Mouse (Mus musculus) liver, embryonic 11.5 days (tissue): ENCODE measurements at regions not wholly inside any gene's neighbourhood (a gene's known extent, or its start where the extent isn't known, plus 50 kb on each side); places are given as distances from the start of the nearest gene placed in this dataset.

Experiments used
- ATAC-seq: fragments of 200-750 bp; cut with Nextera tagmentation; replicated peaks from 2 replicates; pipeline ENCODE4 v1.8.0; 2017; ENCODE audit warnings: moderate number of reproducible peaks, mild to moderate bottlenecking, moderate TSS enrichment, moderate library complexity; ENCODE audit not compliant: low FRiP score
- DNase-seq: peaks from one replicate; pipeline ENCODE4 v3.0.0-alpha.2; 2017; ENCODE audit warnings: low spot score
- H3K27ac ChIP-seq: fragments of 300-500 bp; sonication (generic); 2 replicates; pipeline ENCODE4 v1.5.1; 2014; ENCODE audit warnings: mild to moderate bottlenecking, low read depth, low read length, control low read depth
- H3K27me3 ChIP-seq: fragments of 300-500 bp; sonication (generic); replicated peaks from 2 replicates; pipeline ENCODE4 v1.6.1; 2014; ENCODE audit warnings: low read length, mixed read lengths; ENCODE audit not compliant: control insufficient read depth, insufficient read depth
- H3K36me3 ChIP-seq: fragments of 300-500 bp; sonication (generic); 2 replicates; pipeline ENCODE4 v1.6.1; 2014; ENCODE audit warnings: mild to moderate bottlenecking, low read length, moderate library complexity, mixed read lengths; ENCODE audit not compliant: control insufficient read depth, insufficient read depth
- H3K4me1 ChIP-seq: fragments of 300-500 bp; sonication (generic); replicated peaks from 2 replicates; pipeline ENCODE4 v1.6.1; 2014; ENCODE audit warnings: low read length, mixed read lengths; ENCODE audit not compliant: control insufficient read depth, insufficient read depth
- H3K4me2 ChIP-seq: fragments of 300-500 bp; sonication (generic); 2 replicates; pipeline ENCODE4 v1.6.1; 2014; ENCODE audit warnings: mild to moderate bottlenecking, control low read depth, moderate library complexity
- H3K4me3 ChIP-seq: fragments of 300-500 bp; sonication (generic); 2 replicates; pipeline ENCODE4 v1.5.1; 2014; ENCODE audit warnings: low read depth, low read length, control low read depth
- H3K9ac ChIP-seq: fragments of 300-500 bp; sonication (generic); 2 replicates; pipeline ENCODE4 v1.6.1; 2014; ENCODE audit warnings: low read depth, low read length, control low read depth
- H3K9me3 ChIP-seq: fragments of 300-500 bp; sonication (generic); 2 replicates; pipeline ENCODE4 v1.6.1; 2016; ENCODE audit warnings: low read length, inconsistent platforms, mixed read lengths; ENCODE audit not compliant: control insufficient read depth
- WGBS: fragments of 180-500 bp; shearing (Covaris S2); extraction: QIAGEN DNeasy Blood & Tissue Kit; methylation state at CpG from one replicate; pipeline ENCODE4 v1.1.7; 2014; 5-methylcytosine and 5-hydroxymethylcytosine counted together

DNA sequence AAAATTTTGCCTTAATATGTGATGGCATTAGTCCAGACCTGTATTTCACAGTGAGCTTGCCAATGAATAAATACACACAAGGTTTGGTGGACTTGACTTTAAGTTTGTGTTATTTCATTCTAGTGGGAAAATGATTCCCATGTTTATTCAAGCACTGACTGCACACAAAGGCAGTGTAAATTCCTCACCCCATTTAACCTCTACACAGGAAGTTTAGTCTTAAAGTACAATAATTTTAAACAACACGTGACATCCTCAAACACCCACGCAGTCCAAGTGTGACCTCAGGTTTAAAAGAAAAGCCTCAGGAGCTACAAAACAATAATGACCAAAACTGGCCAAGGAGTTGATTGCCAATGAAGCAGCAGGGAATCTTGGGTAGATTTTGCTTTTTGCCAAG is 219.4 kb downstream of the Lurap1l start:
- H3K4me3 ChIP-seq = no peak overlapping the region
- DNase-seq = no peak
- 55% methylated on average over 2 of the region's 2 CpGs for WGBS
- no peaks in the 10 kb centered on the region for H3K27me3 ChIP-seq
- H3K4me2 ChIP-seq = no peak overlapping the region
- no peaks in the 10 kb centered on the region for H3K9me3 ChIP-seq
- H3K36me3 ChIP-seq = no peaks in the 10 kb centered on the region
- no peak overlapping the region for H3K9ac ChIP-seq
- ATAC-seq = no peak
- no peaks in the 10 kb centered on the region for H3K4me1 ChIP-seq
- no peak overlapping the region for H3K27ac ChIP-seq

- Histone ChIP-seq H3K27me3 (no peaks in the 10 kb centered on the region), H3K4me2 (no peak overlapping the region), H3K9ac (no peak overlapping the region), H3K9me3 (no peaks in the 10 kb centered on the region), H3K36me3 (no peaks in the 10 kb centered on the region), H3K4me3 (no peak overlapping the region), H3K27ac (no peak overlapping the region), H3K4me1 (0 out of 2 replicates have a peak, but pooled peaks cover under 1% of the 10 kb centered on the region)
- no peak for ATAC-seq
- WGBS = 70% methylated on average over 2 of the region's 2 CpGs
- DNase-seq = no peak
Observed at GRCm38 (mm10) chr4:81173111-81173510, 262.7 kb downstream of the Lurap1l start.

- Histone ChIP-seq H3K4me1 (0 out of 2 replicates have a peak, but pooled peaks cover 2% of the 10 kb centered on the region), H3K36me3 (no peaks in the 10 kb centered on the region), H3K27me3 (no peaks in the 10 kb centered on the region), H3K27ac (no peak overlapping the region), H3K9ac (no peak overlapping the region), H3K4me2 (no peak overlapping the region), H3K9me3 (no peaks in the 10 kb centered on the region), H3K4me3 (no peak overlapping the region)
- DNase-seq (no peak), ATAC-seq (no peak)
- WGBS = 55% methylated on average over 11 of the region's 11 CpGs
Observed at GRCm38 (mm10) chr4:81177443-81178041, 265.1 kb downstream of the Mpdz start.

DNA sequence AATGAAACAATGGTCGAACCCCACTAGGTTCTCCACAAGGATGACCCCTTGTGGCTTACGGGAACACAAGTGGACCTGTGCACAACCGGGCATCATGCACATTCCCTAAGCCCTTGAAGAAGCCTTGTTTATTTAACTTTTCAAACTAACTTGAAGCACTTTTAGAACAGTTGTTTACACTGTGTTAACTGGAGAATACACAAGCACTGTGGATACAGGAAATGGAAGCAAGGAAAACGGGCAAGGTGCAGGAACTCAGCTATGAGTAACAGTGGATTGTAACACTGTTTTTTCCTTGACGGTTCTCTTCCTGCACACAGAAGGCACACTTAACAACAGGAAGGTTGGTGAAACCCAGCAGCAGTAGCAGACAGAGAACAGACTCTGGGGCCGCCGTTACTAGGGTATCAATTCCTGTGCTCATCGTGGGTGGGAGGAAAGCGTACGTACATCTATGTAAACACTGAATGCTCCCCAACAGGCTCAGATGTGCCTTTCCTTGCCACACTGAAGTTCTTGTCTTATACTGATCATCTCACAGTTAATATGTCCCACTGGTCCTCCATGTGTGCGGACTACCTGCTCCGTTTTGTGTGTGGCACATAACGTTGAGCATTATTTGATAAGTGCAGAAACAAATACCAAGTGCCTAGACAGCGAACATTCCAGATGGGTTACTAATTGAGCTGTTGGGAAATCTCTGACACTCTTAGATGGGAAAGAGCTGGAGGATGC is 264.4 kb downstream of the Mpdz start:
- Histone ChIP-seq H3K9me3 (no peaks in the 10 kb centered on the region), H3K4me2 (no peak overlapping the region), H3K27ac (no peak overlapping the region), H3K27me3 (no peaks in the 10 kb centered on the region), H3K4me3 (no peak overlapping the region), H3K4me1 (0 out of 2 replicates have a peak, but pooled peaks cover 2% of the 10 kb centered on the region), H3K36me3 (no peaks in the 10 kb centered on the region), H3K9ac (no peak overlapping the region)
- 61% methylated on average over 14 of the region's 14 CpGs for WGBS
- ATAC-seq (peak; percentile 41), DNase-seq (no peak)

- ATAC-seq (peak; percentile 36), DNase-seq (peak; percentile 73)
- H3K36me3 ChIP-seq = no peaks in the 10 kb centered on the region
- no peaks in the 10 kb centered on the region for H3K27me3 ChIP-seq
- WGBS = 2% methylated on average over 12 of the region's 12 CpGs
- H3K4me1 ChIP-seq = 0 out of 2 replicates have a peak, but pooled peaks cover 2% of the 10 kb centered on the region
- H3K9ac ChIP-seq = no peak overlapping the region
- no peaks in the 10 kb centered on the region for H3K9me3 ChIP-seq
- H3K4me3 ChIP-seq = no peak overlapping the region
- no peak overlapping the region for H3K4me2 ChIP-seq
- no peak overlapping the region for H3K27ac ChIP-seq
Observed at GRCm38 (mm10) chr4:81178782-81179135, 263.9 kb downstream of the Mpdz start.

GRCm38 (mm10) chr4:81216123-81216522 is 226.5 kb downstream of the Mpdz start:
- DNase-seq (no peak), ATAC-seq (no peak)
- H3K4me2 ChIP-seq = no peak overlapping the region
- H3K4me3 ChIP-seq = no peak overlapping the region
- 96% methylated on average over 1 of the region's 1 CpGs for WGBS
- no peak overlapping the region for H3K9ac ChIP-seq
- no peaks in the 10 kb centered on the region for H3K27me3 ChIP-seq
- no peaks in the 10 kb centered on the region for H3K9me3 ChIP-seq
- no peaks in the 10 kb centered on the region for H3K4me1 ChIP-seq
- H3K36me3 ChIP-seq = no peaks in the 10 kb centered on the region
- H3K27ac ChIP-seq = no peak overlapping the region

- Histone ChIP-seq H3K9ac (no peak overlapping the region), H3K27ac (no peak overlapping the region), H3K9me3 (no peaks in the 10 kb centered on the region), H3K36me3 (no peaks in the 10 kb centered on the region), H3K4me3 (no peak overlapping the region), H3K27me3 (no peaks in the 10 kb centered on the region), H3K4me1 (no peaks in the 10 kb centered on the region), H3K4me2 (no peak overlapping the region)
- ATAC-seq (no peak), DNase-seq (no peak)
- 81% methylated on average over 11 of the region's 11 CpGs for WGBS
Observed at GRCm38 (mm10) chr4:81217979-81218378, 224.6 kb downstream of the Mpdz start.

DNA sequence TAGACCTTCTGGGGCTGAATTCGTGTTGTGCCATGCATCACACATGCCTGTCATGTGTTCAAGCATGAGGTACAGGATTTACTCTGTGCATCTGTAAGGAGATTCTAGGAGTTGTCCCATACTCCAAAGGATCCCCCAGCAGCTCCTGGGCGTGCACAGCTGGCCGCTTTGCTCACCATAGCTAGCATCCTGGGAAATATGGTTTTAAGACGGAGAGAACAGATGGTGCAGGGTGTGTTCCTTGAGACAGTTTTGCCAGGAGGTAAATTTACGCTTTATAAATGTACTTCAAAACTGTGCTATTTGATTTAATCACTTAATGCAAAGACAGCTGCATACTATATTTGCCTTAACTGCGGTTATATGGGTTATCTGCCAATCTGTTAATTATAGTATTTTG is 220.6 kb downstream of the Mpdz start:
- H3K36me3 ChIP-seq = no peaks in the 10 kb centered on the region
- no peaks in the 10 kb centered on the region for H3K4me1 ChIP-seq
- H3K27ac ChIP-seq = no peak overlapping the region
- DNase-seq (no peak), ATAC-seq (no peak)
- no peaks in the 10 kb centered on the region for H3K9me3 ChIP-seq
- WGBS = 79% methylated on average over 6 of the region's 6 CpGs
- H3K4me2 ChIP-seq = no peak overlapping the region
- H3K4me3 ChIP-seq = no peak overlapping the region
- no peaks in the 10 kb centered on the region for H3K27me3 ChIP-seq
- H3K9ac ChIP-seq = no peak overlapping the region
